Mouse (Mus musculus) testis, postnatal 10 days (tissue): ENCODE data around the gene Lrch1.
A peak's percentile ranks its signal among the peaks of the same experiment; 100 is the strongest.

Experiments used
- DNase-seq: peaks from one replicate; pipeline ENCODE4 v3.0.0; 2021; ENCODE audit warnings: low spot score

Gene Lrch1

GRCm38 (mm10) chr14:74922039-74922736, 25.5 kb downstream of the Lrch1 start:
- DNase-seq, result no peak

- DNase-seq, result no peak
Observed at GRCm38 (mm10) chr14:74921471-74921870, 26.2 kb downstream of the Lrch1 start.

GRCm38 (mm10) chr14:74919132-74919531, 28.5 kb downstream of the Lrch1 start:
- DNase-seq, result no peak

GRCm38 (mm10) chr14:74918521-74919103, 29.1 kb downstream of the Lrch1 start:
- no peak for DNase-seq

GRCm38 (mm10) chr14:74917504-74918124, 30.1 kb downstream of the Lrch1 start:
- no peak for DNase-seq

- no peak for DNase-seq
Observed at GRCm38 (mm10) chr14:74916691-74917090, 31.0 kb downstream of the Lrch1 start.

- no peak for DNase-seq
Observed at GRCm38 (mm10) chr14:74916075-74916474, 31.6 kb downstream of the Lrch1 start.

GRCm38 (mm10) chr14:74915658-74916057, 32.0 kb downstream of the Lrch1 start:
- no peak for DNase-seq

GRCm38 (mm10) chr14:74915025-74915424, 32.7 kb downstream of the Lrch1 start:
- no peak for DNase-seq

- DNase-seq, result peak; percentile 73
Observed at GRCm38 (mm10) chr14:74913381-74914230, 34.1 kb downstream of the Lrch1 start.

GRCm38 (mm10) chr14:74910363-74910762, 37.3 kb downstream of the Lrch1 start:
- DNase-seq, result no peak

- no peak for DNase-seq
Observed at GRCm38 (mm10) chr14:74909021-74909420, 38.7 kb downstream of the Lrch1 start.

- DNase-seq, result no peak
Observed at GRCm38 (mm10) chr14:74908250-74908649, 39.4 kb downstream of the Lrch1 start.

GRCm38 (mm10) chr14:74907706-74908105, 40.0 kb downstream of the Lrch1 start:
- no peak for DNase-seq

GRCm38 (mm10) chr14:74905990-74906389, 41.7 kb downstream of the Lrch1 start:
- no peak for DNase-seq

- DNase-seq, result no peak
Observed at GRCm38 (mm10) chr14:74904442-74904841, 43.2 kb downstream of the Lrch1 start.

GRCm38 (mm10) chr14:74903047-74903446, 44.6 kb downstream of the Lrch1 start:
- no peak for DNase-seq

GRCm38 (mm10) chr14:74900705-74901369, 46.8 kb downstream of the Lrch1 start:
- no peak for DNase-seq

GRCm38 (mm10) chr14:74899953-74900704, 47.5 kb downstream of the Lrch1 start:
- peak; percentile 54 for DNase-seq

GRCm38 (mm10) chr14:74898939-74899338, 48.7 kb downstream of the Lrch1 start:
- no peak for DNase-seq

GRCm38 (mm10) chr14:74893693-74894092, 54.0 kb downstream of the Lrch1 start:
- no peak for DNase-seq
